Mouse (Mus musculus): ENCODE data around the gene Rsg1.
A peak's percentile ranks its signal among the peaks of the same experiment; 100 is the strongest.

The Rsg1 gene

GRCm38 (mm10) chr4:141213770-141214336 lies at the start of gene Rsg1:
Gene Rsg1 (plus strand): TSS chr4:141213956.
- peak; percentile 95 to 97 for DNase-seq (ENCODE audit: low spot score in 2 of 2)

- no peak for DNase-seq (ENCODE audit: low spot score in 2 of 2)
Observed at GRCm38 (mm10) chr4:141165744-141166292, 47.9 kb upstream of the Rsg1 start.

- DNase-seq (ENCODE audit: low spot score in 2 of 2), result no peak
Observed at GRCm38 (mm10) chr4:141167156-141167555, 46.6 kb upstream of the Rsg1 start.

- no peak for DNase-seq (ENCODE audit: low spot score in 2 of 2)
Observed at GRCm38 (mm10) chr4:141172121-141172520, 41.6 kb upstream of the Rsg1 start.

- DNase-seq (ENCODE audit: low spot score in 2 of 2), result no peak
Observed at GRCm38 (mm10) chr4:141175783-141176182, 38.0 kb upstream of the Rsg1 start.

DNA sequence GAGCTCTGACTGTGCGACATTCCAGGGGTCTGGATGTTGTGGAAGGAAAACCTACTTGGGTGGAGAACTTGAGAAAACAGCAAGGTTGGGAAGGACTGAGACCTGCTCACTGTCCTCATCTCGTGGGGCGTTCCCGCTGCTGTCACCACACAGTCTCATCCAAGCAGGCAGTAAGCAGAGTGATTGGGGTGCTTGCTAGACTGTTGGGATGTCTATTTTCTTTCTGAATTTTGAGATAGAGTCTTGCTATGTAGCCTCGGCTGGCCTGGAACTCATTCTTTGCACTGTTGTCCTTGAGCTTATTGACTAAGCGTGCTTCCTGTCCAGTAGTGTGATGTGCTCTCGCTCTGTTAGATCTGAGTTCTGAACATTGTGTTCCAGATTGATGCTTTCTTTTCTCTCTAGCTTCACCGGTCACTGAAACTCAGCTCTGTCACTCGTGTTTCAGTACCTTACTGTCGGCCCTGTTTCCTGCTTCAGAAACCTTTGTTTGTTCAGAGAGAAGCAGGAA lies 37.4 kb upstream of the Rsg1 start:
- no peak for DNase-seq (ENCODE audit: low spot score in 2 of 2)

GRCm38 (mm10) chr4:141178500-141178899 lies 35.3 kb upstream of the Rsg1 start:
- DNase-seq (ENCODE audit: low spot score in 2 of 2), result no peak

- no peak for DNase-seq (ENCODE audit: low spot score in 2 of 2)
Observed at GRCm38 (mm10) chr4:141180831-141181230, 32.9 kb upstream of the Rsg1 start.

- DNase-seq (ENCODE audit: low spot score in 2 of 2), result no peak
Observed at GRCm38 (mm10) chr4:141181981-141182380, 31.8 kb upstream of the Rsg1 start.

DNA sequence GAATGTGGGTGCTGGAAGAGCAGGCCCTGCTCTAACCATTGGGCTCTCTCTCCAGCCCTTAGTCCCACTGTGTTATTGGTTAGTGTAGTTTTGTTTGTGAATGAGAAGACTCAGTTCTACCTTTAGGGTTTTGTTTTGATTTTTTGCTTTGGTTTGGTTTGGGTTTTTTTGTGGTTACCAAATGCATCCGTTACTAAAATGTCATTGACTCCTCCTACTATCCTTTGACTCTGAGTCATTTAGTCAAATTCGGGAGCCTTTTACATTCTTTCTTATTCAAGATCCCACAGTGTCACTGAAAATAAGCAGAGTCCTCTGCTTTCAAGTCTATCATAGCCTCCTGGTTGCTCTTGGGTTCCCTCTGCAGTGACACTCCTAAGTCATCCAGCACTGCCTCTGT lies 29.8 kb upstream of the Rsg1 start:
- DNase-seq (ENCODE audit: low spot score in 2 of 2), result no peak

DNA sequence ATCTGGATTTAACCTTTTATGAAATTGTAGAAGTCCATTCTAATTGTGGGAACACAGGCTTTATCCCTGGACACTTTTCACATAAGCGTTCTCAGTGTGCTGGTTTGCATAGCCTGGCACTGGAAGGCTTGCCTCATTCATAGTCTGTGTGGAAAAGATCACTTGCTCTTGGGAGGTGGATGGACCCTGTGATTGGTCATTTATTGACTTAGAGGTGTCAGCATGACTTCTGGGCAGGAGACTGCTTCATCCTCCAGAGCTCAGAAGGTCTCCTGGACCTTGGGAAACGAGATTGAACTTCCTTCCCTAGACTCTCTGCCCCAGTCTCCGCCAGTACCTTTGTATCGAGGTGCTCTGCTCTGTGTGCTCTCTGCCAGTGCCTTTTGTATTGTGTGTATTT lies 29.3 kb upstream of the Rsg1 start:
- no peak for DNase-seq (ENCODE audit: low spot score in 2 of 2)

DNA sequence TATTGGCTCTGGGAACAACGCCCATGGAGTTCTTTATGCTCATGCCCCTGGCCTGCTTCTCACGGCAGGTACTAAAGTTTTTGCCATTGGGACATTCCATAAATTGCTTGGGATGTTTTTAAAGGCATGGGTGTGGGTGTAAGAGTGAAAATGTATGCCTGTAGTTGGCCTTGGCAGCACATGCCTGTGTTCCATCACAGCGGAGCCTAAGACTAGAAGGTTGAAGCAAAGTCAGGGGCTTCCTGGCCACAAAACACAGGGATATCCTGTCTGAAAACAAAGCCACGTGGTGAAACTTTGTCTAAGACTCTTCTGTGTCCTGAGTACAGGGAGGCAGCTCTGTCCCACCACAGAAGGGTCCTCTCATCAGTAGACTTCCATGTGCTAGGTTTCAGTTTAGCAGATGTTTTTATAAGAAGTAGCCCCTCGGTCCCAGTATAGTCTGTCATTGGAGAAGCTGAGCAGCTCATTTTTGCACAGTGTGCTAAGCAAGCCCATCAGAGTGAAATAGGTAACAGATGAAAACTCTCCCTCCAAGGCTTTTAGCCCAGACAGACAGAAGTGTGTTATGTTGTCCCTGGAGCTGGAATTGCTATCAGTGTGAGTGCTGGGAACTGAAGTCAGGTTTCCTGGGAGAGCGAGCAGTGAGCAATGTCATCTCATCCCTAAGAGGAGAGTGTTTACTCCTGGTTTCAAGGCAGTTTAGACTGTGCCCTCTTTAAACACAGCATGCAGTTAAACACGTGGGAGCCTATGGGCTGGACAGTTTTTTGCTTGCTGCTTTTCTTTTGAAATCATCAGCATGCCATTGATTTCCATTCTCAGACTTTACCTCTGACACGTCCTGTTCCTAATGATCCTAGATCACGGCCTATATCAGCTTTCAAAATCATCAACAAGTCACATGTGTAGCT lies 26.6 kb upstream of the Rsg1 start:
- no peak for DNase-seq (ENCODE audit: low spot score in 2 of 2)

DNA sequence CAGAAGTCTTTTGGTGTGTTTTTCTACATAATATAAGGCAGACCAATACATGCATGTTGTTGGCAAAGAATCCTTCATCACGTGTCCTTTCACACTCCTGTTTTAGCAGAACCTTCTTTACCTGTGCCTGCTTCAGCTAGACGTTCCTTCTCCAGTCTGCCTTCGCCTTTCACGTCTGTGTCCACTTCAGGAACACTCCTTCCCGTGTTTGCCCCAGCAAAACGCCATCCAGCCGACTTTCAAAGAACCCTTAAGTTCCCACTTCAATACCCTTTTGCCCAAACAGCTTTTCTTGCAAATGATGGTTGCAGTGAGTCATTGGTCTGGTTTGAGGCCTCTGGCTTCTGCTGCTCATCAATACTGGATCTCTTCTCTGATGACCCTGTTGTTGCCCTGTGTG lies 22.5 kb upstream of the Rsg1 start:
- no peak for DNase-seq (ENCODE audit: low spot score in 2 of 2)

DNA sequence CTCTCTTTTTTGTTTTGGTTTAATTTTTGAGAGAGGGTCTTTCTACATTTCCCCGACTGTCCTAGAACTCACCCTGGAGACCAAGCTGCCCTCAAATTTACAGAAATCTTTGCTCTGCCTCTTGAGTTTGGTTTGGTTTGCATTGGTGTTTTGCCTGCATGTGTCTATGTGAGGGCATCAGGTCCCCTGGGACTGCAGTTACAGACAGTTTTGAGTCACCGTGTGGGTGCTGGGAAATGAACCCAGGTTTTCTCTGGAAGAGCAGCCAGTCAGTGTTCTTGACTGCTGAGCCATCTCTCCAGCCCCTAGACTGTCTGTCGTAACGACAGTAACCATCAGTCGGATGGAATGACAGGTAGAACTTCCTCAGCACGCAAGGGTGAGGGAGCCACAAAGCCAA lies 19.2 kb upstream of the Rsg1 start:
- no peak for DNase-seq (ENCODE audit: low spot score in 2 of 2)

DNA sequence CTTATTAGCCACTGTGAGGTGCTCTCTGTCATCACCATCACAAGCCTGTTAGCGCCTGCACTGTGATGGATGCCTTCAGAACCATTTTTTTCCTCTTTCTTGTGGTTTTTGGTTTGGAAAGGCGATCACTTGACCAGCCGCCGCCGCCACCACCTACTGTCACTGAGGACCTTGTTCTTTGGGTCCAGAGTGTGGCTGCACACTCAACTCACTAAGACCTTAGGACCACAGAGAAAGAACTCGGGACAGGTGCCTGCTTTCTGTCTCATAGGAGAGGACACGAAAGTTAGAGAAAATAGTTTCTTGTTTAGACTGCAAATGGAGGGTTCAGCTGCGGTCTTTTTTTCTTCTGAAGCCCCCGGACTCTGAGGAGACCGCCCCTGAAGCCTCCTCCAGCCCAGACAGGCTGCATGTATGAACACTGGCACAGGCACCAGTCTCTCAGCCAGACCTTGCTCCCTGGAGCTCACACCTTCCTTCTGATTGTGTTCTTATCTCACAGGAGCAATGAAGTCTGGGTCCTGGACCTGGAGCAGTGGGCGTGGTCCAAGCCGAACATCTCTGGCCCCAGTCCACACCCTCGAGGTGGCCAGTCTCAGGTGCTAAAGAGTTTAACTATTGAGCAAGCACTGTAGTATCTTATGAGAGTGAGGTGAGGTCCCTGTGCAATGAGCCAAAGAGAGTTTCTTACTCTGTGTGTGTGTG lies 16.6 kb upstream of the Rsg1 start:
- no peak for DNase-seq (ENCODE audit: low spot score in 2 of 2)

- no peak for DNase-seq (ENCODE audit: low spot score in 2 of 2)
Observed at GRCm38 (mm10) chr4:141197686-141198035, 16.1 kb upstream of the Rsg1 start.

DNA sequence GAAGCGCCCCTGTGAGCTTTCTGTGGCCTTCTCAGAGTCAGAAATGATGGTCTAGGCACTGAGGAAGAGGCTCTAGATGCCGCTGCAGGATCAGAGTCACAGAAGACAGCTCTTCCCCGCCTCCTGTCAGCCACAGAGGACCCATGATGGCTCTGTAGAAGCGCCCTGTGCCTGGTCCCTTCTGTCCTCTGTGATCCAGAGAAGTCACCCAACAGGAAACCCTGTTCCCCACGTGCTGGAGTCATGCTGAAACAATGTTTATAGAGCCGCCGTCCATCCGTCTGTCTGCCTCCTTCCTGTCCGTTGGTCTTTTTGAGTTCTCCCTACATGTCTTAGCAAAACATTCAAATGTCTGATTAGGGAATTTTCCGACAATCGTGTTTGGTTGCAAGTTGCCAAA lies 12.8 kb upstream of the Rsg1 start:
- DNase-seq (ENCODE audit: low spot score in 2 of 2), result no peak

GRCm38 (mm10) chr4:141202192-141202591 lies 11.6 kb upstream of the Rsg1 start:
- no peak for DNase-seq (ENCODE audit: low spot score in 2 of 2)

GRCm38 (mm10) chr4:141204580-141205061 lies 9.1 kb upstream of the Rsg1 start:
- DNase-seq (ENCODE audit: low spot score in 2 of 2), result peak in 1 of 2 experiments; percentile 63

DNA sequence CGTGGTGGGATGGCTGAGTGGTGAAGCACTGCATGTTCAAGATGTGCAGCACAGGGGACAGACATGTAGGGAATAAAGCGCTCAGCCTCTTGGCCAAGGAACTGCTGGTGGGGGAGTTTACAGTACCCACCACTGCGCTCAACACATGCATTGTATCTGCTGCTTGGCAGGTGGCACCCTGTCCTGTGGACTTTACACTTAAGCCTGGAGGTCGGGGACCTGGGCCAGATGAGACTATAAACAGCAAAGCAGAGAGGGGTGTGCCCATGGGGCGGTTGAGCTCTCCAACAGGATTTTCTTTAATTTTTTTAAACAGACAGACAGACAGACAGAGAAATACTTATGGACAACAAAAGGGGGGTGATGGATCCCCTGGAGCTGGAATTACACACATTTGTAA lies 6.7 kb upstream of the Rsg1 start:
- no peak for DNase-seq (ENCODE audit: low spot score in 2 of 2)

GRCm38 (mm10) chr4:141210524-141211219 lies 3.1 kb upstream of the Rsg1 start:
- no peak for DNase-seq (ENCODE audit: low spot score in 2 of 2)

- no peak for DNase-seq (ENCODE audit: low spot score in 2 of 2)
Observed at GRCm38 (mm10) chr4:141211646-141212045, 2.1 kb upstream of the Rsg1 start.

Data from right cerebral cortex, postnatal 10 days (tissue).